Mouse (Mus musculus) 416B (cell line): ENCODE results near the gene Copz1.
A peak's percentile ranks its signal among the peaks of the same experiment; 100 is the strongest.
"Not testable (repeated sequence)": the region's sequence is repeated elsewhere in the genome, so short reads cannot be mapped to it uniquely, and the experiment has no call there.

ENCODE experiments used
- DNase-seq: peaks from one replicate; pipeline ENCODE4 v3.0.0; 2011; ENCODE audit warnings: low read depth

The Copz1 gene

DNA sequence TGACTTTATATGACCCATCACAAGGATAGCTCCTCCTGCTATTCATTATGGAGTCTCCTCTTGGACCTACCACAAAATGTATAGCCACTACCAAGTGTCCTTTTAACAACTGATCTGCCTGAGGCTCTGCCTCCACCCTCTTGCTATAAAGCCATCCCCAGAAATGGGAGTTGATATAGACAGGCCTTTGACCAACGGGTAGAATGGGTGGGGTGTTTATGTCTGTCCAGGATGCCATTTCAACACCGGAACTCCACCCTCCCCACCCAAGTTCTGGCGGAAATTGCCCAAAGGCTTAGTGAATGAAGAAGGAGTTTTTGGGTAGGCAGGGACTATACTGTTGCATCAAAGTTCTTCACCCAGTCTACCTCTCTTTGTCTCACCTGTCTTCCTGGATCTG, 19.9 kb upstream of the Copz1 start:
- DNase-seq: peak; percentile 95

DNA sequence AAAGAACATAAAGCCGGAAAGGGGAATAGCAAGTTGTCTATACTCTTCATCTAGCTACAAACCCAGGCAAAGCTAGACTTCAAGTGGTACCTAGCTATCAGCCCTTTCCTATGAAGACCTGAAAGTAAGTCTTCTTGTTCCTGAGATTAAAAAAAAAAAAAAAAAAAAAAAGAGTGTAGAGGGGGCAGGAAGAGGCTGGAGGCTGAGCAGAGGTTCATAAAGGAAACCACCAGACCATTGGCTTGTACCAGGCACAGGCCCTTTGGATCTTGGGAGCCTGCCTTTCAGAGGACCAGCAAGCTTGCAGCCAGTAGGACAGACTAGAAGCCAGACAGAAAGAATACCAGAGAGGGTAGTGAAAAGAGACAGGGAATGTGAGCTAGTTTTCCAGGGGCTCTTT, 19.2 kb upstream of the Copz1 start:
- peak; percentile 80 for DNase-seq

- DNase-seq: peak; percentile 83
These were observed 17.3 kb upstream of the Copz1 start for GRCm38 (mm10) chr15:103255169-103255568.

DNA sequence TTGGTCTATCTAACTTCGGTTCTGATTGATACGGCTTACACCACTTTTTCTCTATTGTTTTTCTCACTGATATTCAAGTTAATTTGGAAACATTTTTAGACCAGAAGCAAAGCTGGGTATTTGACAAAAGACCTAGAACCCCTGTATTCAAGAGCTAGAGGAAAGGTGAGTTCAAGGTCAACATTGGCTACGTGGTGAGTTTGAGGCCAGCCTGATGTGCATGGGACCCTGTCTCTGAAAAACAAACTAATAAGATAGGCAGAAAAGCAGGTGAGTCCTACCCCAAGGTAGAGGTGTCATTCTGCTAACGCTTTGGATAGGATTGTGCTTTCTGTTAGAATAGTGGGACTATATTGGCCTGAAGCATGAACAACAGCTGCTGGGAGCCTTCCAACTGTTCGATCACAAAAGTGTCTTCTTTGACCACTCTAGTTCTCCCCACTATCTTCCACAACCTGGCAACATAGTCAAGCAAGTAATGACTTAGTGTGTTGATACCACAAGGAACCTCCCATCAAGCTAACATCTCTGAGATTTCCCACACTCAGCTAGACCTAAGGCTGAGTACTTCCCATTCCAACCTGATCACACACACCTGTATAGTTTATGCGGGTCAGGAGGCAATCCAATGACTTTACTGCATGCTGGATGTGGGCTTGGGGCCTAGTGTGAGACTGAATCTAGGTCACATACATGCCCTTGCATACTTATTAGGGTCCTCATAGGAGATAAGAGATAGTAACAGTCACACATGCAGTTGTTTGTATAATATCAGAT, 16.1 kb upstream of the Copz1 start:
- DNase-seq: peak; percentile 41

DNA sequence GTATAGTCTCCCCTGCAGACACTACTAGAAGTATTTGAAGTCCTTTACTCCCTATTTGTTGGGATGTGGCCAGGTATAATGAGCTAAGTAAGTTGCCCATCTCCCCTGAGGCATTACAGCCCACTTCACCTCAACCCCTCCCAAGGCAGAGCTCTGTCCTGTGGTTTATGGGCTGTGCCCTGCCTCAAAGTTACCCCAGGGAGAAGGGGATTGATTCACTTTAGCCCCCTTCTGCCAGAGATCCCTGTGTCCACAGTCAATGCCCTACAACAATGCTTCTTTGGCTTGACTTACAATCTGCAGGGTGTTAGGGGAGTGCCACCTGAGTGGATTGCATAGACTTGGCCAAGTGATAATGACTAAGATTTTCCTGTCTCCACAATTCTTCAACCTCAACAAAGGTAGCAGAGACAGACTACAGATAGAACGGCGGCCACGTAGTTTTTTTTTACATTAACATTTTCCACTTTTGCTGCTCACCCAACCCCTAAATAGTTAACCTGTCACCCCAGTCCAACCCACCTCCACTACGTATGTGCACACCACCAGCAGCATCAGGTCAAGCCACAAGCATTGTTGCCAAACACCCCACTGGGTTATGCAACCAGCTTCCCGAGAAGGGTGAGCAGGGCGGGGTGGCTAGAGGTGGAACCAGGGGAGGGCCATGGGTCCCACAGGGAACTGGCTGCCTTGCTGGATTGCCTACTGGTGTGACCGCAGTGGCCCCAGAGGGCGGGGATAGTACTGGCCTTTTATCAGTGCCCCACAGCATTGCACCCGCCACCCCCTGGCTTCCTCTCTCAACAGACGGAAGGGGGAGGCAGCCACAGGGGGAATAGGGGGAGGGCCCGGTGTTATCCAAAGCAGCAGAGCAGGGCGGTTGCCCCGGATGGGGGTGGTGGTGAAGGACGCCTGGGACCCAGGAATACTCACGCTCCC, 14.5 kb upstream of the Copz1 start, which contains the start of gene Nfe2:
Gene Nfe2 (minus strand): TSS at position 614 of the 939 bp plus-strand sequence.
- DNase-seq: peak; percentile 100

DNA sequence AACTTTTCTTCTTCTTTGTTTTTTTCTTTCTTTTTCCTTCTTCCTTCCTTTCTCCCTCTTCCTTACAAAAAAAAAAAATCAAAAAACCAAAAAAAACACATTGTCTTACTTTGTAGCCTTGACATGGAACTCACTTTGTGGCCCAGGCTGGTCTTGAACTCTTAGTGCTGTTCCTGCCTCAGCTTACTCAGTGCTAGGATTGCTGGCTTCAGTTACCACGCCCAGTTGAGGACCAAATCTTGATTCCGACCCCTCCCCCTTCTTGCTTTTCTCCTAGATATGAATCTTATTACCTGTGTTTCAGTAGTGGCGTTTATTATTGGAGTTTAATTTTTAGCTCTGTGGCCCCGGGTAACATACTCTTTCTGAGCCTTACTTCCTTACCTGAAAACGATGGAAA, 13.4 kb upstream of the Copz1 start:
- DNase-seq: peak; percentile 63

- DNase-seq: peak; percentile 93
These were observed 12.5 kb upstream of the Copz1 start for GRCm38 (mm10) chr15:103259989-103260388.

DNA sequence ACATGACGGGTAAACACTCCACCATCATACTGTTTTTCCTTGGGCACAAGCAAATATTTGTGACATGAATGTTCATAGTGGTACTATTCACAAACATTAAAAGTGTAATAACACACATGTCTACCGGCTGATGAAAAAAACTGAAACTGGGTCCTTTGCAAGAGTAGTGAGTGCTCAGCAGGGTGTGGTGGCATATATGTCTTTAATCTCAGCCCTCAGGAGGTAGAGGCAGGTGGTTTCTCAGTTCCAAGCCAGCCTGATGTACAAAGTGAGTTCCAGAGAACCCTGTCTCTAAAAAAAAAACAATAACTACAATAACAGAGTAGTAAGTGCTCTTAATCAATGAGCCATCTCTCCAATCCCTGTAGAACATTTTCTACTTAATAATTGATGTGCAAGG, 7.7 kb upstream of the Copz1 start:
- DNase-seq: no peak

DNA sequence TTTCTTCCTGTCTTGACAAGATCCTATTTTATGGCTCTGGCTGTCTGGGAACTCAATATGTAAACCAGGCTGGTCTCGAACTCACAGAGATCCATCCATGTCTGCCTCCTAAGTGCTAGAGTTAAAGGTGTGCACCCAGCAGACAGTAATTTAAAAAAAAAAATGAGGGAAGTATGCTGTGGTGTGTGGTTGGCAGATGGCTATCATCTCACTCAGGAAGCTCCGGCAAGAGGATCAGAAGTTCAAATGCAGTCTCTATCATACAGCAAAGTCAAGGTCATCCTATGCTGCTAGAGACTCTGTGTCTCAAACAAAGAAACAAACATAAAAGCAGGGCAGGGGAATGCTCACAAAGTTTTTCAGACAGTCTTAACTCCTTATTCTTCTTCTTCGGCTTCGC, 3.6 kb upstream of the Copz1 start:
- DNase-seq: peak; percentile 95

DNA sequence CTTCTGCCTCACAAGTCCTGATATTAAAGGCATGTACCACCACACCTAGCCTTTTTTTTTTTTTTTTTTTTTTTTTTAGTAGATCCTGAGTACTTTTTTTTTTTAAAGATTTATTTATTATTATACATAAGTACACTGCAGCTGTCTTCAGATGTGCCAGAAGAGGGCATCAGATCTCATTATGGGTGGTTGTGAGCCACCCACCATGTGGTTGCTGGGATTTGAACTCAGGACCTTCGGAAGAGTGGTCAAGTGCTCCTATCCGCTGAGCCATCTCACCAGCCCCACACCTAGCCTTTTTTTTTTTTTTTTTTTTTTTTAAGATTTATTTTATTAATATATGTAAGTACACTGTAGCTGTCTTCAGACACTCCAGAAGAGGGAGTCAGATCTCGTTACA, 3.4 kb downstream of the Copz1 start:
- not testable (repeated sequence) for DNase-seq

GRCm38 (mm10) chr15:103277949-103278348, 5.4 kb downstream of the Copz1 start:
- no peak for DNase-seq

DNA sequence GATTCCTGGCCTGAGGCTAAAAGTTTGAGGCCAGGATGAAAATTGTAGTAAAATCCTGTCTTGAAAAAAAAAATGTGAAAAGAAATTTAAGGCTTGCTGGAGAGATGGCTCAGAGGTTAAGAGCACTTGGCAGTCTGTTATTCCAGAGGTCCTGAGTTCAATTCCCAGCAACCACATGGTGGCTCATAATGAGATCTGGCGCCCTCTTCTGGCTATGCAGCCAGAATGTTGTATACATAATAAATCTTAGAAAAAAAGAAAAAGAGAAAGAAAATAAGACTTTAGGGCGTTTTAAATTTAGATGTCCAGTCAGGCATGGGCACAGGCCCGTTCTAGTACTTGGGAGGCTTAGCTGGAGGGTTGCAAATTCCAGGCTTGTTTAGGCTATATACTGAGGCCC, 7.2 kb downstream of the Copz1 start:
- DNase-seq: peak; percentile 69

DNA sequence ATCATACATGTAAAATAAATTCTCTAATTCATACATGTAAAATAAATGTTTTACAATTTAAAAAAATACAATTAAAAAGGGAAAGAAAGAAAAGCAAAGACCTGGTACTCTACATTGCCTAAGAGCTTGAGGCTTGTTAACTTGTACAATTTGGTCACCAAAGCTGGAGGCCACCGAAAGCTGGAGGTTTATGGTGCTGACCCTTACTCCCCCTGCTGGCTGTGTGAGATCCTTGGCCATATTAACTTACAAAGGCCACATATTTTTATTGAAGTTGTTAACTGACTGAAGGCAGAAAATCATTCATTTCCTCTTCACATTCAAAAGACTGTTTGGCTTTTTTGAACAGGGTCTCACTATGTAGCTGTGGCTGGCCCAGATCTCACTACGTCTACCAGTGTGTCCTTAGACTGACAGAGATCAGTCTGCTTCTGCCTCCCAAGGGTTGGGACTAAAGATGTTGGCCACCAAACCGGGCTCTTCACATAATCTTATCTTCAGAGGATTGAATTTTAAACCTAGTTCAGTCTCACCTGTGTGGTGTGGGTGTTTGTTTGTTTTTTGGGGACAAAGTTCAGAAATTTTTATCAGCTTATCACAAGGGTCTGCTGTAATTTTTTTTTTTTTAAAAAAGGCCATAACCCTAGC, 8.4 kb downstream of the Copz1 start:
- peak; percentile 89 for DNase-seq

DNA sequence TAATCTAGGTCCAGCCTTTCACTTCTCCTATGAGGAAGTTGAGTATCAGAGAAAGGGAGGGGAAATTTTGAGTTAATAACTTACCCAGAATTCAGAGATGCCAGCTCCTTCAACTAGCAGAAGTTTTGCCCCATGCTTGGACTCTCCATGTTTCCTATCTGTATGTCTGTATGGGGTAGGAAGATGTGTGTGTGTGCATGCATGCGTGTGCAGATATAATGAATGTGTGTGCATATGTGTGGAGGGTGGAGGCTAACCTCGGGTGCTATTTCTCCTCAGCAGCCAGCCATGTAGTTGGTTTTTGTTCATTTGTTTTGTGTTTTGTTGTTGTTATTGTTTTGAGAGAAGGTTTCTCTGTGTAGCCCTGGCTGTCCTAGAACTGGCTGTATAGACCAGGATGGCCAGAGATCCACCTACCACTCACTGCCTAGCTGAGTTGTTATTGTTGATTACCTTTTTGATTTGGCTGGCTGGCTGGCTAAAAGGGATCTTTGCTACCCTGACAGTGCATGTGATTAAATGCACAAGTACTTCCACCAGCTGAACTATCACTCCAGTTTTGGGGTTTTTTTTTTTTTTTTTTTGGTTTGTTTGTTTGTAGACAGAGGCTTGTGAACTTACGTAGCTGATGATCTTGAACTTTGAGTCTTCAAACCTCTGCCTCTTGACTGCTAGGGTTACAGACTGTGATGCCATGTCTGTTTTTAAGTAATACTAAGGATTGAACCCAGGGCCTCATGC, 9.1 kb downstream of the Copz1 start:
- no peak for DNase-seq

- peak; percentile 70 for DNase-seq
These were observed 11.6 kb downstream of the Copz1 start for GRCm38 (mm10) chr15:103284066-103284465.

DNA sequence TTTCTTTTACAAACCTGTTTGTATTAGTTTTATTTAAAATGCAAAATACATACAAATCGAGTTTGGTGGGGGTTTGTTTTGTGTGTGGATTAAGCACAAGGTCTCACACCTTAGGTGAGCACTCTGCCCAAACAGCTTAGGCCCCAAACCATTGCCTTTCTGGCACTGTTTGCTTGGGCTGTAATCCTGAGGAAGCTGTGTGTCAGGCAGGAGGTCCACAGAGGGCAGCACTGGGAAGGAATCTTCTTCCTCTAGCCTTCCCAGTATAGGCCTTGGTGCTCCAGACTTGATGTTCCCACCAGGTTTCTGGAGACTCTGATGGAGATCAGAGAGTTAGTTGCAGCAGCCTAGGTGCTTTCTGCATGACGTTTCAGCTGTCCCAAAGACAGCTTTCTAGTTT, 12.1 kb downstream of the Copz1 start:
- no peak for DNase-seq

DNA sequence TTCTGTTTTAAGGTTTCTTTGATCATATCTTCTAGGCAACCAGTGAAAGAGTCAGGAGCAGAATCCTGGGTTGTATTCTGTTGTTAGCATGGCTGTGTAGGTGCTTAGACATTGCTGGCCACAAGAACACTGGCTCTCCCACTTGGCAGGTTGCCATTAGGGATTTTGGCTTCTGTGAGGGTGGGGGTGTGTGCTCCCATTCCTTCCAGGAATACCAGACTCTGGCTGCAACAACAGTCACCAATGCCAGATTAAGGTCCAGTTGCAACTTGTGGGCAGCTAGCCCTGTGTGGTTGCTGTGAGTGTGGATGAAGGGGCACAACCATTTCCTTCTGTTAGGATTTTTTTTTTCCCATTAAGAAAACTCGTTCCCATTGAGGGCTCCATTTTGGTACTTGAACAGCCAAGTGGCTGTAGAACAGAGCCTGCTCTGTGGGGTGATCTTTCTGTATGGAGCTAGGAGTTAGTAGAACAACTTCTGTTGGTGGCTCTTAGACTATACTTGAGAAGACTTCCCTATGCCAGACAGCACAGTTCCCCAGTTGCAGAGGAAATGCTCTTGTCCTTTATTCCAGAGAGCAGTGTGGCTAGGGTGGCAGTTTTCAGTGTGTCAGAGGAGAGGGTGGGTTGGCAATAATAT, 13.4 kb downstream of the Copz1 start:
- no peak for DNase-seq

- no peak for DNase-seq
These were observed 17.1 kb downstream of the Copz1 start for GRCm38 (mm10) chr15:103289600-103289999.

DNA sequence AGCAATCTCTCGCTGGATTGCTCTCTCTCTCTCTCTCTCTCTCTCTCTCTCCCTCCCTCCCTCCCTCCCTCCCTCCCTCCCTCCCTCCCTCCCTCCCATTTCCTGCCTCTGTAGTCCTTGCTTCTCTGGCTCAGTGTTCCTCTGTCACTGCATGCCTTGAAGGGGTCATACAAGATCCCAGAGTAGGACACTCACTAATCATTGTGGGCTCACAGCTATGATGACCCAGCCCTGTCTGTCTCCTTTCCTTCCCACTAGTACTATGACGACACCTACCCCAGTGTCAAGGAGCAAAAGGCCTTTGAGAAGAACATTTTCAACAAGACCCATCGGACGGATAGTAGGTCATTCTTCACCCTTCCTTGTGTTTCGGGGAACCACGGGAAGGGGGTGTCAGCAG, 17.9 kb downstream of the Copz1 start:
- DNase-seq: no peak

DNA sequence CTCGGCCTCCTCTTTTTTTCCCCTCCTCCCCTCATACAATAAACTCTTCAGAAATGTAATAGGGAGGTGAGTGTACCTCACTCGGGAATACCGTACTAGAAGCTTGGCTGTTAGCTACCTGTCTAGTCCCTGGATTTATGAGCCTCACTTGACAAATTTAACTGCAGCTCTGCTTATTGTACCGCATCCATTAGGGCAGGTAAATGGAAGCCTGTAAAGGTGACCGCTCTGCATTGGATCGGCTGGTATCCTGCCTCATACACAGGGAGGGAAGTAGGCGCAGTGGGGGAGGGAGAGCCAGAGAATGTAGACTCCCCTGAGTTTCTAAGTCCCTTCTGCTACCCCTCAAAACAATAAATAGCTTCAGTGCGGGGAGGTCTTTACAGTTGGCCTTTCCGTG, 18.3 kb downstream of the Copz1 start:
- DNase-seq: no peak

DNA sequence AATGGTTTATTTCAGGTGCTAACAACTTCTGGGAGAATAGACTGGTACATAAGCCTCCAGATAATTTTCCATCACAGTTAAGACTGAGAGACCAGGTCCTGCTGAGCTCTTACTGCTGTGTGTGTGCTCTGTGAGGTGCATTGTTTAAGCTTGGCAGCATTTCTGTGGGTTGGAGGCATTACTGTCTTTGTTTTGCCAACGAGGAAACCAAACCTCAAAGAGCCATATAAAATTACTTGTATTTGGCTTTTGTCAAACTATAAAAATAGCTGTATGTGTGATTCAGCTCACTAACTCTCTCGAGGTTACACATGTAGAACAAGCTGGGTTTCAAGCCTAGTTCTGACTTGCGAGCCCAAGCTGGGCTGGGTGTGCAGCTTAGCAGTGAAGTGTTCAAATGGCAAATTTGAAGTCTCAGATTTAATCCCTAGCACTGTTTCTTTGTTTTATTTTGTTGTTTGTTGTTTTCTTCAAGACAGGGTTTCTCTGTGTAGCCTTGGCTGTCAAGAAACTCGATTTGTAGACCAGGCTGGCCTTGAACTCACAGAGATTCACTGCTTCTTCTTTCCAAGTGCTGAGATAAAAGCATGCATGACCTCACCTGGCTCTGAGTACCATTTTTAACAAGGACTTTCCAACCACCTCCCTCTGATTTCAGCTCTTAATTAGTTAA, 20.3 kb downstream of the Copz1 start:
- DNase-seq: no peak
